Mouse (Mus musculus): Measurements from ENCODE around the gene Caly.

Caly gene

DNA sequence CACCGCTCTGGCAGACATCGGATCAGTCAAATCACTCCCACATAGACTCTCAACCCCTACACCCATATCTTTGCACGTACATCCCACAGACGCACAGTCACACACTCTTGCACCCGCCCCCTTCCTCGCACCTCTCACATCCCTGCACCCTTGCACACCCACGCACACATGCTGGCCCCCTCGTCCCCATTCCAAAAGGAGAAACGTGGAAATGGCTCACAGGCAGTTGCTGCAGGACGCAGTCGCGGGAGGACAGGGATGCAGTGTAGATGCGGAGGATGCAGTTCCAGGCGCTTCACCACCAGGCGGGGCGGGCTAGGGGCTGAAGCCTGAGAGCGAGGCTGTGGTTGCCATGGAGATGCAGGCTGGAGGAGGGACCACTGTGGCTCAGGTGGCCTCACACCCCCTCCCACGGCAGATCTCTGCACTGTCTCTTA lies at the start of gene Caly:
Caly (minus strand) TSS at position 307 of the 437 bp plus-strand sequence.
- peak; percentile 97 for DNase-seq (ENCODE audit: low read depth, low spot score)

DNA sequence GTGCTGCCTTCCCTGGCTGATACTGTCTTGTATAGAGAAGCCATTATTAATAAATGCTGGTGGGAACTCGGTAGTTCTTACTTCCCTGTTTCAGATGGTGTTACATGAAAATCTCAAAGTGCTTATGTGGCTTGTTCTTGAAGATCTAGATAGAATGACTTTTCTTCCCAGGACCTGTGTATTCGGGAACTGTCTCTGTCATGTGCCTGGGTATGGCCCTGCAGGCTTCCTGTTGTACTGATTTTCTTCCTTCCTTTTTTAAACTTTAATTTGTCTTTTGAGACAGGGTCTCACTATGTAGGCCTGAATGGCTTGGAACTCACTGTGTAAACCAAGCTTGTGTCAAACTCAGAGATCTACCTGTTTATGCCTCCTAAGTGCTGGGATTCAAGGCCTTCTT lies 45.6 kb upstream of the Caly start:
- no peak for DNase-seq (ENCODE audit: low read depth, low spot score)

DNA sequence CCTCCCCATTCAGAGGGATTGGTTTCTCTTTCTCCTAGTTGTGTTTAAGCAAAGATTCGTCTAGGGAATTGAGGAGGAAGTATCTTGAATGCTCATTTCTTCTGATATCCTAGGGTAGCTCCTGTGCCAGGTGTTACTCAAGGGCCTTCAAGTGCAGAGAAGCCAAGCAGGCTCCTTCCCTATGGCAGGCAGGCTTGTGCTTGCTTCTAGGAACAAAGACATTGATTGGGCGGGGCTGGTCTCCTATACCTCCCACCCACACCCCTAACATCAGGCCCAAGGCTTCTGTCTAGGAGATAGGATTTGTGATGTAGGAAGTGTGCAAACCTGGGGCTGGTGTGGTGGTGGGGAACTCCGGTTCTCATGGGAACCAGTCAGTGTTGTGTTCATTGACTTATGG lies 44.6 kb upstream of the Caly start:
- no peak for DNase-seq (ENCODE audit: low read depth, low spot score)

DNA sequence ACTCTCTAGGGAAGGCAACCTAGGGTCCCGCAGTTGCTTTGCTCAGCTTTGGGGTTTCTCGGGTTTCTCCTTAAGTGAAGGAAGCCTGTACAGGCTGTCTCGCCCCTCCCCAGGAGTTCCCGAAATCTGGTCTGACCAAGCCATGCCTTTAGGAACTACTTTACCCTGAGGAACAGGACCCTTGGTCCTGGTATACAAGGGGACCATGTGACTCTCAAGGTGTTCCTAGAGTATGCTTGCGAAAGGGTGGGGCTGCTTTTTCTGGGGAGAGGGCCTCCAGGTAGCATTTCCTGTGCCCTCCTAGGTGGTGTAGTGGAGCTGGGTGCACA lies 43.6 kb upstream of the Caly start:
- no peak for DNase-seq (ENCODE audit: low read depth, low spot score)

DNA sequence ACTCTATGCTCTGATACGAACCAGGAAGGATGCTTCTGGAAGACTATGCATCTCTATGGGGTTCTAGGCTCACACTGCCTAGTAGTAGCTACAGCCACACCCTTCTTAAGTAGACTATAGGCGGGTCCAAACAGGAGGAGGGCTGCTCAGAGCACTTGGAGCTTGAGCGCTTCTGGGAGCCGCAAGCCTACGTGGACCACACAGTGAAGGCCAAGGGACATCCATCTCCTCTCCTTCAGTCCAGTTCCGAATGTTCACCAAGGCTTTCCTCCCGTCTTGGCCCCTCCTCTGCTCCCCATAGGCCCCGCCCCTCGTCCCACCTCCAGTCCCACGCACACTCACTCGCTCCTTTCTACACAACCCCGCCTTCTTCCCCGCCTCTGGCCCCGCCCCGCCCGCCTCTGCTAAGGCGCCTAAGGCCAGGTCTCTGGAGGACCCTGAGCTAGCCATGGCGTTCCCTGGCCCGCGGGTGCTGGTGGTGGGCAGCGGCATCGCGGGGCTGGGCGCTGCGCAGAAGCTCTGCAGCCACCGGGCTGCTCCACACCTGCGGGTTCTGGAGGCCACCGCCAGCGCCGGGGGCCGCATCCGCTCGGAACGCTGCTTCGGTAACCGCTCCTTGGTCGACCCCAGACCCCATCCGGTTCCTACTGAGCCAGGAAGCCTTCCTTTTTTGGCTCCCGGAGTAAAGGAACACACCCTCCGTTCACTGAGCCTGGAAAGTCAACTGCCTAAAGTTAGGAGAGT lies 43.1 kb upstream of the Caly start:
- DNase-seq (ENCODE audit: low read depth, low spot score) = peak; percentile 97

DNA sequence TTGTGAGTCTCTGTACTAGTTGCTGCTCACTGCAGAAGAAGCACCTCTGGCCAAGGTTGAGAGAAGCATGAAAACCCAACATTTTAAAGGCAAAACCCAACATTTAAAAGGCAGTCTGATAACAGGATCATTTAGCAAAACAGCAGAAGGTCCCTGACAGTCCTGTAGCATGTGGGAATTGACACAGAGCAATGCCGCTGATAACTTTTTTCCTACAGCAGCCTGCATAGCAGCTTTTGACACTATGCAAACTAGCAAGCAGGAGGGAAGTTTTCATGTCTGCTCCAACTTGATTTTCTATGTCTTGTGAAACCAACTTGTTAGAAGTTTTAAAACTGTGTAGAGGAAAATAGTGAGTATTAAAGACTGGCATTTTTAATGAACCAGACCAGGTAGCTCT lies 42.0 kb upstream of the Caly start:
- no peak for DNase-seq (ENCODE audit: low read depth, low spot score)

DNA sequence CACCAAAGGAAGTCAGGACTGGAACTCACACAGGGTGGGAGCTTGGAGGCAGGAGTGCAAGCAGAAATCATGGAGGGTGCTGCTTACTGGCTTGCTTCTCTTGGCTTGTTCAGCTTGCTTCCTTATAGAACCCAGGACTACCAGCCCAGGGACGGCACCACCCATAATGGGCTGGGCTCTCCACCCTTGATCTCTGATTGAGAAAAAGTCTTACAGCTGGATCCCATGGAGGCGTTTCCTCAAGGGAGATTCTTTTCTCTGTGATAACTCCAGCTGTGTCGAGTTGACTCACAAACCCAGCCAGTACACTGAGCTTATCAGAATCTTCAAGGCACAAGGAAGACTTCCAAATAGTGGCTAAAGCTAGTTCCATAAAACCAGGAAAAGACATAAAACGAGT lies 40.4 kb upstream of the Caly start:
- no peak for DNase-seq (ENCODE audit: low read depth, low spot score)

DNA sequence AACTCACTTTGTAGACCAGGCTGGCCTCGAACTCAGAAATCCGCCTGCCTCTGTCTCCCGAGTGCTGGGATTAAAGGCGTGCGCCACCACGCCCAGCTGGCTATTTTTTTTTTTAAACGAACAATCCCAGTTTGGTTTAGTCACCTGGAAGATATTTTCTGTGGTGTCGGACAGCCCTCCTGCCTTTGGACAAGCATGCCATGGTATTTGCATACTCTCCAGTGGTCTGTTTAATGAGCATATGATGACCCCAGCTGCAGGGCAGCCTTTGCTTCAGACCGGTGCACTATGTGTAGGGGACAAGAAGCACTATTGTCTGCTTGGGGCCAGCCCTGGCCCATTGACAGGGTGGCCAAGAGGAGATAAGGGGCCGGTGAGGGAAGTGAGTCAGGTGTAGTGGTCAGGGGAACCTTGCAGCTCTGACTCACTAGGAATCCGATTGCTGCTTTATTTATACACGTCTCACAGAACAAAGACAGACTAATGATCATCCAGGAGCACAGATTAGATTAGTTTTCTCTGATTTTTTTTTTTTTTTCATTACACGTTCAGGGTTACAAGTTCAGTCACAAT lies 39.1 kb upstream of the Caly start:
- no peak for DNase-seq (ENCODE audit: low read depth, low spot score)

DNA sequence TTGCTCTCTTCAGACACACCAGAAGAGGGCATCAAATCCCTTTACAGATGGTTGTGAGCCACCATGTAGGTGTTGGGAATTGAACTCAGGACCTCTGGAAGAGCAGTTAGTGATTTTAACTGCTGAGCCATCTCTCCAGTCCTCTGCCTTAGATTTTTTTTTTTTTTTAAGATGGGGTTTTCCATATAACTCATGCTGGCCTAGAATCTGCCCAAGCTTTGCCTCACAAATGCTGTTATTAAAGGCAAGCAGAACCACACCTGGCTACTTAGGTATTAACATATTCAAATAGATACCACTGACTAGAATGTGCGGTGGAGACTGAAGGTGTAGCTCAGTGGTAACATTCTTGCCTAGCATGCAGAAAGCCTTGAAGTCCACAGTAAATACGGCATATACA lies 38.1 kb upstream of the Caly start:
- DNase-seq (ENCODE audit: low read depth, low spot score) = no peak

DNA sequence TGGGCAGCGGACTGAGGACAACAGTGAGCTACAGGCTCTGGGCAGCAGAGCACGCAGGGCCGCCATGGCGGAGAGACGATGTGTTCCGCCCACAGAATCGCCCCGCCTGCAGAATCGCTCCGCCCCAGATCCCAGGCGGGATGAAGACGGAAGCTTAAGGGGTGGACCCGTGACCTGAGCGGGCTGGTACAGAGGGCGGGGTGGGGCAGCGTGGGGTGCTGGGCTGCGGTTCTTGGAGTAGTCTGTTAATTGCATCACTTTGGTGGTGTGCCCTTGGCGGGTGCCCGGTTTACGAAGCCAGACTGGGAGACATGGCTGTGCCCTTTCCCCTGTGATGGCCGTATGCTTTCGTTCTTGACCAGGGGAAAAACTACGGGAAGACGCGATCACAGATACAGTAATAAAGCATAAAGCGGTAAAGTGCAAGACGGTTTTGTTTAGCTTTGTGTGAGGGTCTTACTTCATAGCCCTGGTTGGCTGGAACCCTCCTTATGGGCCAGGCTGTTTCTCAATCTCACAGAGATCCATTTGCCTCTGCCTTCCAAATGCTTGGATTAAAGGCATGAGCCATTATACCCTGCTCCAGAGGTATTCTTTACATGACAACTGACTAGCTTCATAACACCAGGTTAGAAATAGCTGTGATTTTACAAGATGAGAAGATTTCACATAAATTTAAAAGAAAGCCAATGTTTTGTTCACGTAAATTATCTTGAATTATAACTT lies 34.1 kb upstream of the Caly start, which contains the start of gene Echs1:
Echs1 (minus strand) TSS at position 148 of the 726 bp plus-strand sequence.
- DNase-seq (ENCODE audit: low read depth, low spot score) = peak; percentile 96

DNA sequence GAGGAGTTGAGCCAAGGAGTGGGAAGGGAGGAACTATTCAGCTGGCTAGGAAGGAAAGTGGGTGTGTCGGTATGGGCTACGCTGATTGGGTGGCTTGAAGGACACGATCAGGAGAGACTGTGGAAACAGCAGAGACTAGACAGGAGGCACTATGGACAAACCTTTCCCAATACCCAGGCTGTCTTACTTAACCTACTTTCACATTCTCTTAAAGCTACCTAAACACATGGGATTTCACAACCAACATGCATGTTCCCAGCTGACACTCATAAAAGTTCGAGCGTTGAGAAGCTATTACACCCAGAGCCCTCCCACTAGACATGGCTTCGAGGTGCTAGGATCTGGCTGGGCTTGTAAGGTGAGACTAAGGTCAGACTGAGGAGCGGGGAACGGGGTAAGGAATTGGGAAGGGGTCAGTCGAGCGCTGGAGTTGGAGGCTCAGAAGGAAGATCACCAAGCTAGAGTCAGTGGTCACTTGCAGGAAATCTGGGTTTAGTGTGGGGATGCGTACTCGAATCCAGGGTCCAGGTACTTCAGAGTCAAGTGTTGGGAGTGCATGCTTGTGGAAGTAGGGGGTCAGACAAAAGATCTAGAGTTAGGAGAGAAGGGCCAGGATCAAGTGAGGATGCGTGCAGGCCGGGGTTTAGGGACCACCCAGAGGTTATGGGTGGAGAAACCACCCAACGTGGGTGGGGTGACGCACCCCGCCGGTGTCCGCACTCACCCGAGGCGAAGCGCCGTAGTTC lies 33.4 kb upstream of the Caly start, which contains the start of gene Paox:
Paox (plus strand) TSS at position 217 of the 746 bp plus-strand sequence.
- peak; percentile 92 for DNase-seq (ENCODE audit: low read depth, low spot score)

DNA sequence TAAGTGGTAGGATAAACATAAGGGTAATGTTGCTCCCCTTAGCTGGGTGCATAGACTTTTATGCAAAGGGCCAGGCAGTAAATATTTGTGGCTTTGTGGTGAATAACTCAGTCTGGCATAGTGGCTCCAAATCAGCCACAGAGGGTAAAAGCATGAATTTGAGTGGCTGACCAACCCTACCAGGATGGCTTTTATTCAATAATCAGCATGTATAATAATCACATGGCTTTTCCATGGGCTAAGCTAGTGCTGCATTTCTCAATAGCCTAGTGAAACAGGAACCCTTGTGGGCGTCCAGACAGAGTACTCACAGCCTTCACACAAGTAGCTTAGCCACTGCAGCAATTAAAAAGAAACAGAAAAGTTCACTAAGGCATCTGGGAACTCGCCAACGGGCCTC lies 29.6 kb upstream of the Caly start:
- no peak for DNase-seq (ENCODE audit: low read depth, low spot score)

DNA sequence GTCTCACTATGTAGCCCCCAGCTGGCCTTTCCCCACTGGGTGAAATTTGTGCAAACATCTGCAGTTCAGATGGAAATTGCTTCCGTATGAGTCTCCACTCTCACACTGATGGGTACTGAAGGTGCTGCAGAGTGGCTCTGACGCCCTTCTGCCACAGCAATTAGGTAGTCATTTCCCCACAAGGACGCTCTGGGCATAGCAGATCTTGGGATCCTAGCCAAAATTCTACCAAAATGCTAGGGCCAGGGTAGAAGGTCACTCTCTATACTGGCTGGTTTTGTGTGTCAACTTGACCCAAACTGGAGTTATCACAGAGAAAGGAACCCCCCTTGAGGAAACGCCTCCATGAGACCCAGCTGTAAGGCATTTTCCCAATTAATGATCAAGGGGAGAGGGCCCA lies 21.7 kb upstream of the Caly start:
- DNase-seq (ENCODE audit: low read depth, low spot score) = no peak

DNA sequence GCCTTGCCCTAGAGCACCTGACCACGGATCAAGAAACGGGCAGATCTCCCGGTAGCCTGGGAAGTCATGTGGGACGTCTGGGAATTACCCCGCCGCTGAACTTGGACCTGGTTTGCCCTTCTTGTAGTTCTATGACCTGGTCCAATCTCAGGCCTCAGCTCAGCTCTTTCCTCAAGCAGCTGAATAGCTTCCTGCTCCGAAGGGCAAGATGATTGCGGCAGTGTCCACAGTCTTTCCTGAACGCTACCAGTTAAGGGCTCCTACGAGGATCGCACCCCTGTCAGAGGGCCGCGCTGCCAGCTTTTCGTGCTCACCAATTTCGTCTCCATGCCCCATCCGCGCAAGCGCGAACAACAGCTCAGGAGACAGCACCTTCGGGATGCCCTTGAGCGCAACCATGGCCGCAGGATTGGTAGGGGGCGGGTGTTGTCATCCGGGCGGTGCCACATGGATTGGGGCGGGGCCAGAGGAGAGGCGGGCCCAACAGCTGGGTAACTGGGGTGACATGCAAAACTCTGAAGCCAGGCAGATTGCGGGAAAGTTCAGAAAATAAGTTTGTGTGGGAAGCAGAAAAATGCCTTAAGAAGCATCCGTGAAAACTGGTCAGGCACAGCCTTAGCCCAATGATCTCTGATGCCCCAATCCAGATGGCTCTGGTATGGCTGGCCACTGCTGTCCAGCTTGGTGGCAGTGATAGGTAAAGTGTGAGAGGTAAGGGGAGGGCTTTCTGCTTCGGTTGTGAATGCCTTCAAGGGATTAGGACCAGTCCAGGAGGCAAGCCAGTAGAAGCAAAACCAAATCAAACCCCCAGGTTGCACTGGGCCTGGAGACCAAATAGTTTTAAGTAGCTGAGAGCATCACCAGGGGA lies 19.9 kb upstream of the Caly start, which contains the start of gene Fuom:
Fuom (minus strand) TSS at position 449 of the 868 bp plus-strand sequence.
- peak; percentile 95 for DNase-seq (ENCODE audit: low read depth, low spot score)

DNA sequence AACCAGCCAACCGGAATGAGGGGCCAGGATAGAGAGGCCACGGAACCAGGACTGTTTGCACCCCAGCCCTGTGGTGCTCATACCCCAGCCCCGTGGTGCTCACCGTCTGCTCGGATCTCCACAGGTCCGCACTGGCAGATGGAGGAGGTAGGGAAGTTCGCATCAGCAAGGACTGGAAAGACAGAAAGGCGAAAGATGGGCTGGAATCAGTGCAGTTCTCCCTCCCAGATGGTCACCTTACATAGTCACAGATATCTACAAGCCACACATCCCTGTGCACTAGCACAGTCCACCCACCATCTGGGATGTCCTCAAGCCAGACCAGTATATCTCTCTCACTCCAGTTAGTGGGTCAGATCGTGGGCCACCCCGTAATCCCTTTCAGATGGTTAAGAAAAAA lies 19.1 kb upstream of the Caly start:
- peak; percentile 64 for DNase-seq (ENCODE audit: low read depth, low spot score)

DNA sequence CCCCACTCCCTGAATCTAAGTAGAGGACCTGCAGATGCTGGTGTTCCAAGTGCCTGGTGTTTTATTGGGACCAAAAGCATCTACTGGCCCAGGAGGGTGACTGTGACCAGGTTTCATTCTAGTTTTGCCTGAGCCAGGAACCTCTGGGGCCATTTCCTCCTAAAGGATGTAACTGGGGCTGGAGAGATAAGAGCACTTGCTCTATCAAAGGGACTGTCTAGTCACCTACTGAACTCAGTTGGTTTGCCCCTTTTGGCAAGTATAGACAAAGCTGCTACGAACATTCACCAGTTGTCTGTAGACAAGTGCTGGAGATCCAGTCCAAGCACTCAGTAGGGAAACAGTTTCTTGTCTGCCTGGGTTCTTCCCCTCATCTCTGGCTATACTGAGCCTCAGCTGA lies 16.1 kb upstream of the Caly start:
- no peak for DNase-seq (ENCODE audit: low read depth, low spot score)

DNA sequence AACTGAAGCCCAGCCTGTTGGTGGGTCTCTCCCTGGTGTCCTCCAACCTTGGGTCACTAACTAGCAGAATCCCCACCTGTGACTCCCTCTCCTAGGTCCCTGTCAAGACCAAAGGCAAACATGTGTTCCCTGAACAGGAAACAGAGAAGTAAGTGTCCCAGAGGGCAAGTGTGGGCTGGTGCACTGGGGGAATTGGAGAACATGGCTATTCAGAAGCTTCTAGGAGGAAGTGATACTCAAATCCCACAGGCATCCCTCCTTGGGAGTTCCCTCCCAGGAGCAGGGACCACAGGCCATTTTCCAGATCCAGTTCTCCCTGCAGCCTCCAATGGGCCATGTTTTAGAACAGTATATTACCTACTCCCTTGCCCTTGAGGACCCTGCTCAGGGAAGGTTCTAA lies 13.7 kb upstream of the Caly start:
- no peak for DNase-seq (ENCODE audit: low read depth, low spot score)

DNA sequence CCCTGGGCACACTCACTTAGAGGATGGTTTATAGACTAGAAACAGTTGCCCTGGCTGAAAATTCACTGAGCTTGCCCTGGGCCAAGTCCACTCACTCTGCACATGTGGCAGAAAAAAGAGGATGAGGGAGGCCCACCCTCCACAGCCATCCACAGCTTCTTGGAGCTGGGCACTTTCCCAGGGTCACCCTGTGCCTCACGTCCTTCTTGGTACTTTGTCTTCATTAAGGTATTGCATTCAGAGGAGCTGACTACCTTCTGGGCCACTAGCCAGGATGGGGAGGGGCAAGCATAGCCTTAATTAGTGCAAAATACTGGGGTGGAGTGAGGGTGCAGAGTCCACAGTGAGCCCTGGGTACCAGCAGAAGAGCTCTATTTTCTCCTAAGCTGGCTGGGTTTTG lies 13.2 kb upstream of the Caly start:
- no peak for DNase-seq (ENCODE audit: low read depth, low spot score)

DNA sequence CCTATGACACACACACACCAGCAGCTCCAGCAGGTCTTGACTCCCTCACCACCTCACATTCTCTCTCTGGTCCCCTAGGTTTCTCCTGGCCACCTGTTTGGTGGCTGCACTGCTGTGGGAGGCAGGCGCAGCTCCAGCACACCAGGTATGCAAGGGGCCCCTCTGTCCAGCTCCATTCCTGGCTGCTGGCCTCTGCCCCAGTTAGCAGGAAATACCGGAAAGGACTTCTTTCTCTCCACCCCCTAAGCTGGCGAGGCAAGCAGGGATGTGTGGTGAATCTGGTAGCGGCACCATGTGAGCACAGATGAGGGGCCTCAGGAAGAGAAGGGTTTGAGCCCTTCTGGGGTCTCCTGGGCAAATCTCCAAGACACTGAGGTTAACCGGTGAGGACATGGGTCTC lies 12.6 kb upstream of the Caly start:
- DNase-seq (ENCODE audit: low read depth, low spot score) = no peak

DNA sequence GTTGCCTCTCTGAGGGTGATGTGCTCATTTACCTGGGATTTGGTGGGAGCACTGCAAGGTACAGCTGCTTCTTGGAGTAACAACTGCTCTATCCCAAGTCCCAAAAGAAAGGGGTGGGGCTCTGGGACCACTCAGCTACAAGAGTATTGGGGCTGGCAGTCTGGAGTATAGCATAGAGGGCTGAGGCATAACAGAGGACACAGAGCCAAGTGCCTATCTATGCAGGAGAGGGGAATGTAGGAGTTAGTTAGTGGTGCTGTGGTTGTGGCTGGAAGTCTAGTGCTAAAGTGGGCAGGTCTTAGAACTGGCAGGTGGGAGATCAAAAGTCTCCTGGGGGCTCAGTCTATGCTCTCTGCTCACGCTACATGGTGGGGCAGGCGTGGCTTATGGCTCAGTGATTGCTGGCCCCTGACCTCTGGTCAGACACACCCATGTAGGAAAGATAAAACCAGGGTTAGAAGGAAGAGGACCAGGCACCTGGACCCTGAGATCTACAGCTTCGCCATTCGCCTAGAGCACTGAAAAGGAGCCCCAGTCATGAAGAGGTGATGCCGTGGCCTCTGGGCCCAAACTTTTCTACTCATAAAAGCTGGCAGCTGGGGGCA lies 10.7 kb upstream of the Caly start, which contains the start of gene Prap1:
Prap1 (plus strand) TSS at position 472 of the 605 bp plus-strand sequence.
- no peak for DNase-seq (ENCODE audit: low read depth, low spot score)

DNA sequence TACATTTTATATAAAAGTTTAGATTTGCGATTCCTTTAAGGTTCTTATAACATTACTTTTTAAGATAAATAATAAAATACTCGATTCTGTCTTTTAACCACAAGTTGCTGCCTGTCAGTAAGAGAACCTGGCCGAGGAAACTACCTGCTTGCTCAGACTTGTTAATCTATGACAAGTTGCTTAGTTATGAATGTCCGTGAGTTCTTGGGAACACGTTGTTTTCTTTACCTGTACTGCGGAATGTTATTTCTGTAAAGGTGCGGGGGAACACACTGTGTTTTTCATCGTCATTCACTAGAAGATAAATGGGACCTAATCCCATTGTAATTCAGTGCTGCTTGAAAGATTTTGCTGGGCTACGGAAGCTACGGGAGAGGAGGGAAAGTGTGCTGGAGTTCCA lies 8.3 kb upstream of the Caly start:
- no peak for DNase-seq (ENCODE audit: low read depth, low spot score)

Measured in brain, adult 2 months (tissue).